Mouse (Mus musculus) cerebellum, adult (tissue): ENCODE data around the gene Slc6a1.
A peak's percentile ranks its signal among the peaks of the same experiment; 100 is the strongest.

Source experiments
- ATAC-seq: cut with Nextera tagmentation; 2 replicates; pipeline ENCODE4 v1.9.2; 2017; ENCODE audit warnings: mild to moderate bottlenecking, moderate library complexity, mixed read lengths; ENCODE audit not compliant: insufficient number of reproducible peaks, low FRiP score, low TSS enrichment

The Slc6a1 gene

DNA sequence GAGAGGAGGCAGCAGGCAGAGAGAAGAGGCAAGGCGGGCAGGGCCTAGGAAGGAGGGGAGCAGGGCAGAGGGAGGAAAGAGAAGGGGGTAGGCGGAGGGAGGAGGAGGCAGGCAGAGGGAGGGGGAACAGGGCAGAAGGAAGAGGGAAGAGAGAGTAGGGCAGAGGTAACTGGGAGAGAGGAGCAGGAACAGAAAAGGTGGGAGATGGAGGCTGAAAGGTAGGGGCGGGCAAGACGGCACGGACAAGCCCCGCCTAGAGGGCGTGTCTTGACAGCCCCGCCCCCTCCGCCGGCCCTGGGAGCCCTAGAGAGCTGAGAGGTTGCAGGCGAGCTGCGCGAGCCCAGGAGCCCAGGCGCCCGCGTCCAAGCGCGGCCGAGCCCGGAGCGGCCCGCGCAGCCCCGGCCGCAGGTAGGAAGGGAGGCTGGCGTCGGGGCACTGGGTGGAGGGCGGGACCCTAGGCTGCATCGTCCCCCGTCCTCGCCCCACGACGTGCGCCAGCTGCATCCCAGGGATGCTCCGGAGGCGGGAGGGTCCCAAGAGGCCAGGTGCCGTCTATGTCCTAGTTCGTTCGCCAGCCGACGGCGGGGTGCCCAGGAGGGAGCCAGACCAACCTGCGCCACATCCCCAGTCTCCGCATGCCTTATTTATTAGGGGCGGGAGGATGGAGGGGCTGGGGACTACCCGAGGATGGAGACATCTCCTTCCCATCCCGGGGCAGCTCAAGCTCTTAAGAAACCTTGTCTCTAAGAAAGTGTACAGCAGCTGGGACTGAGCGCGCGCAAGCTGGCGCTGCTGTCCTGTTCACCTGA, at the start of gene Slc6a1:
Gene Slc6a1 (plus strand): TSS at position 167 of the 809 bp plus-strand sequence.
- no peak for ATAC-seq

DNA sequence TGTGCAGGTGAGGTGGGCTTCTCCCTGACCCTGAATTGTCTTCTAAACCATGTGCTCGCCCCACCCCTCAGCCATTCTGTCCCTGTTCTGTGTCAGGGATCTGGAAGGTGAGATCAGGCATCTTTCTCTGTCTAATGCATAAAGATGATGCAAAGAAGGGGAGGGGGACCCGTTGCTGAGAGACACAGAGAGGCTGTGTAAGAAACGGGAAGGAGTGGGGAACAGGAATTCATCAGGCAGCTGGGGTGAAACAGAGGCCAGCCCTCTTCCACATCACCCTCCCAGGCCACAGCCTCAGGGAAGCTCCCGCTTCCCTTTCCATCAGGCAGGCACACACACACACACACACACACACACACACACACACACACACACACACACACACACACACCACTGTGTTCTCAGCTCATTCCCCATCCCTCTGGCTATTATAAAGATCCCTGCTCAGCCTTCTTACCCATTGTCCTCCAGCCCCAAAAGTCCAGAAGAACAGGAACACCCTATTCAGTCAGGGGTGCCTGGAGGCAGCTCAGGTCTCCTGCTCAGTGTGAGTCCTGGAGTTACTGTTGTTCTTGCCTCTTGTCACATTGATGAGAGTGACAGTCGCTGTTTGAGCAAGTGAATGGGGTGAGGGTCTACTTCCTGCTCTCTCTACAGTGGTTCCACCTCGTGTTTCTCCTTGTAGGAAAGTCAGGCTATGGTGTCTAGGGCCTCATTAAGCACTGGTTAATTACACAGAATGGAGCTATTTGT, 43.4 kb upstream of the Slc6a1 start:
- no peak for ATAC-seq

DNA sequence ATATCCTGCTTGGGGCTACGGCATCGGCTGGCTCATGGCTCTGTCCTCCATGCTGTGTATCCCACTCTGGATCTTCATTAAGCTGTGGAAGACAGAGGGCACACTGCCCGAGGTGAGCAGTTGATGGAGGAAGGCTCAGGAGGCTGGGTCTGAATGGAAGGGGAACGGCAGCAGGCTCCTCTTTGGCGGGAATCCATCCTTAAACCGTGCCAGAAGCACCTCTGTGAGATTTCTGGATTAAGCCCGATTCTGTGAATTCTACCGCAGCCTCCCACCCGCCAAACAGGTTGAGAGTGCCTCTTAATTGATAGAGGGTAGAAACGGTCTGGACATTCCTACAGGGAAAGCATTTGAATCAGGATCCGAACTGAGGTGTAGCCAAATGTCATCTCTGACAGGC, 36.8 kb upstream of the Slc6a1 start:
- ATAC-seq = no peak

DNA sequence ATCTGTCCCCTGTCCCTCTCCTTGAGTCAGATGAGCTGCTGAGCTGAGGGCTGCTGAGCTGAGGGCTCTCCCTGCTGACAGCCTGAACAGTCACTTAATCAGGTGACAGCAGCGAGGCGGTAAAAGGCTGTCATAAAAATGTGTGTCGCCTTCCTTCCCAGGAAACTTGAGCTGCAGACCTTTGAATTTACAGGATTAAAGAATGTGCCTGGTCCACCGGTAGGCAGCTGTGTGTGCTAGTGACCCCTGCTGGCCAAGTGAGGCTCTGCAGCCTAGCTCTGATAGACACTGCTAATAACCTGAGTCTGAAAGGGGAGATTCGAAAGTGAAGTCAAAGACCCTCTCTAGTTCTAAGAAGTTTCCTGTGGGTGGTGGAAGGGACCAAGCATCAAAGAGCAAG, 32.1 kb upstream of the Slc6a1 start:
- 0 out of 2 replicates have a peak, but pooled peaks have one; percentile 51 for ATAC-seq

DNA sequence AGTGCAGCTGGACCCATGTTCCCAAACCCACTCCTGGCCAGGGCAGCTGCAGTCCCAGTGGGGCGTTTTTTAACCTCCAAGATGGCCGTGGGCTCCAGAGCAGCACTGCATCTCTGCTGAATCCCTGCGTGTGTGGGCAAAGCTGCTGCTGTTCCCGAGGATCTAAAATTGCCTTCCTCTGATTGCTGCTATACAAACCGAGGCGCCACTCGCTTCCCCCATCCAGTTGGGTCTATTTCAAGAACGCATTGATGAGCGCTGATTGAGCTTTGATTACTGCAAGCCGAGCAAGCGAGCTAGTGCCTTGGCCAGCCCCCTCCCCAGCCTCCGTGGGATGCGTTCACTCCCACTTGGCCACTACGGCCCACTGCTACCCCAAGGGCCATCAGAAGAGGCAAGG, 27.5 kb upstream of the Slc6a1 start:
- no peak for ATAC-seq

DNA sequence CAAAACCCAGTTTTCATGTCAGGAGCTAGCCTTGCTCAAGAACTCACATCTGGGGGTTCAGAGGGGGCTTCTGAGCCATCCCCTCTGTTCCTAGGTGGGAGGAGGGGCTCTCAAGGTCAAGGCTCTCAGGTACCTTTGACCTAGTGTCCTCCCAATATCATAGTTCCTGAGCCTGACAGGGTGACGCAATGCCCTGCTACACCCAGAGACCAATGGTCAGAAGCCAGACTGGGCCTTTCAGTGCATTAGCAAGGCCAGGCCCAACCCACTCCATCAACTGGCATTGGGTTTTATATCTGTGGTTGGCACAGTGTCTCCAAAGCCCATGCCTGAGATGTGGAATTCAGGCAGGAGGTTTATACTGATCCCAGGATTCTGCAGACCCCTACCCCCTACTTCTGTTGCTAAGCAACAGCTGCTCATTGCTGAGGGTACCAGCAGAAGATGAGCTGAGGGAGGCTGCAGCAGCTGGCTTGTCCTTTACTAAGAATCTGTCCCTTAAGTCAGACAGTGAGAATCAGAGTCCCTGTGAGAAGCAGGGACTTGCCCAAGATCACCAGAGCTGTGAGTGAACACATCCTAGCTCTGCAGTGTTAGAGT, 24.6 kb upstream of the Slc6a1 start:
- ATAC-seq = no peak

DNA sequence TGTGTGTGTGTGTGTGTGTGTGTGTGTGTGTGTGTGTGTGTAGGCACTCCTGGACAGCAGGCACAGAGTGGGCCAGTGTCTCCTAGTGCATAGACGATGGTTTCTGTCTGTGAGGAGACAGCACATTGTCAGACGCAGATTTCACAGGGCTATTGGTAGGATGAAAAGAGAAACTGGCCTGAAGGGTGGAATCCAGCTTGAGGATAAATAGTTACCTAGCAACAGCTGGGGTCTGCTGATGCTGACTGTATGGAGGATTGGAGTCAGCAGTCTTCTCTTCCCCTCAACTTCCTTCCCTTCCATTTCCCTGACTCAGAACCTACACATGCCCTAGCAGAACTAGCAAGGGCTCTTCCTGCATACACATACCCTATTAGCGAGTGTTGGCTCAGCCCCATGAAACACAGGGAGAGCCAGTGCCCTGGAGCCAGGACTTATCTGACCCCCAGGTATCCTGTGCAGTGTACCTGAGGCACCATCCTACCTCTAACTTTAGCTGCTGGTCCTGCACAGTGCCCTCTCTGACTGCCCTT, 23.7 kb upstream of the Slc6a1 start:
- no peak for ATAC-seq

DNA sequence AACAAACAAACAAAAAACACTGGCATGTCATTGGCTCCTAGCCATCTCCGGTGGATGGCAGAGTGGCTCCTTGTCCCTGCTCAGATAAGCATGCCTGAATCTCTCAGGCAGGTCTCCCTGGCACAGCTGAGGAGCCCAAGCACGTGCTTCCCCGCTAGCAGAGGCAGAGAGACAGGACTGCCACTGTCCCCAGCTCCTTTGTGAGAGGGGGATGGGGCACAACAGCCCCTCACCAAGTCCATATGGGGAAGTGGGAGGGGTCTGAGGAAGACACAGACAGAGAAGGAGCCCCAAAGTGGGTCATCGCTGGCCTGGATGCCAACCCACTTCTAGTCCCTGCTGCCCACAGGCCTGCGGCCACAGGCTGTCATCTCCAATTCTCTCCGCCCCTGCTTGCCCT, 20.8 kb upstream of the Slc6a1 start:
- ATAC-seq = no peak

DNA sequence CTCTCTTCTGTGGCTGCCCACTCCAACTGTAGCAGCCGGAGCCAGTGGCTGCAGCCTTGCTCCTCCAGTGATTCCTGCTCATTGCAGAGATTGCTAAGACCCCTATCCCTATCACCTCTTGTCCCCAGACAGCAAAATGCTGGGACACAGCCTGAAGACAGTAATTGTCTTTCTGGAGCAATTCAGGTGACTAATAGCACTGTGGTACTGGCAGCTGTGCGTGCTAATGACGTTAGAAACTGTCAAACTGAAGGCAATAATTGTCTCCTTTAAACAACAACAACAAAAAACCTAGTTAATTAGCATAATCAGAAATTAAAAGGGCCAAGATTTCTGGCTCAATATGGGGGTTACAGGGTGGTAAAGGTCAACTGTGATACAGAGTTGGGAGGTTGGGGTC, 18.4 kb upstream of the Slc6a1 start:
- no peak for ATAC-seq

DNA sequence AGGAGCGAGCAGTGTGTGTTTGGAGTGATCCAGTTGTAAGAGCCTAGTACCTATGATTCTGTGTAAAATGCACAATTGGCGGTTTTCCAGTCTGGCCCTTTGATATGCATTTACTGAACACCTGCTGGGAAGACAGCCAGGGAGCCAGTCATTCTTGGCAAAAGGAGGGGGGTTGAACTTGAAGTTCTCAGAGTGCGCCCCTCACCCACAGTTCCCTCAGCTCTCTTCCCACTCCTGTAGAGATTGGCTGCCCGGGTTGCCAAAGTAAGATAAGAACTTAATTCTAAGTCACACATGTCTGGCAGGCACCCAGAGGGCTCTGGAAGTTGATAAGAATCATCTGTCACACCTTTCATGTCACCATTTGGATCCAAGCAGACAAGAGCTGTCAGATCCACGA, 18.0 kb upstream of the Slc6a1 start:
- ATAC-seq = no peak

DNA sequence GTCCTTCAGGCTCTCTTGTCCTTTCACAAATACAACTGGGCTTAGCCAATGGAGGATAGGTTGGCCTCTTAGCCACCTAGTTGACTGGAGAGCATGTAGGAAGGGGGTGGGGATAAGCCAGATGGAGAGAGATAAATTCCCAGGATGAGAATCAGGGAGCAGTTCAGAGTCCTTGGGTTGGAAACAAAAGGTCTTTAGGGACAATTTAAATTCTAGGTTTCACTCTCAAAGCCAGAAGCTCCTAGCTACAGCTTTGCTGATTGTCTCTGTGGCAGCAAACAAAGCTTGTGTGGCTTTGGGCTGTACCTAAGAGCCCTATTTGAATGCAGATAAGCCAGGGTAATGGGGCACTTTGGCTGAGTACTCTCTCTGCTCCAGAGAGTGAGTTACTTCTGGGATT, 16.2 kb upstream of the Slc6a1 start:
- no peak for ATAC-seq

DNA sequence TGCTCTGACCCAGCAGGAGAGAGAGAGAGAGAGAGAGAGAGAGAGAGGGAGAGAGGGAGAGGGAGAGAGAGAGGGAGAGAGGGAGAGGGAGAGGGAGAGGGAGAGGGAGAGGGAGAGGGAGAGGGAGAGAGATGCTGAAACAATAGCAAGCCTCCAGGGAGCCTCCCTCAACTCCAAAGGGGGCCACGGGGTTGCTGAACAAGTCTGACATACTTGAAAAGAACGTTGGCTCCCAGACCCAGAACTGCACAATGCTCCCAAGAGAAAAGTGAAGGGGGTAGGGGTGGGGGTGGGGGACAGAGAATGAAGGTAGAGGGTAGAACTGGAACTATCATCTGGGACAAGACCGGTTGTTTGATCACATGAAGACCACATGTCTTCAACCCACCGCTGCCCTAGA, 14.5 kb upstream of the Slc6a1 start:
- no peak for ATAC-seq

DNA sequence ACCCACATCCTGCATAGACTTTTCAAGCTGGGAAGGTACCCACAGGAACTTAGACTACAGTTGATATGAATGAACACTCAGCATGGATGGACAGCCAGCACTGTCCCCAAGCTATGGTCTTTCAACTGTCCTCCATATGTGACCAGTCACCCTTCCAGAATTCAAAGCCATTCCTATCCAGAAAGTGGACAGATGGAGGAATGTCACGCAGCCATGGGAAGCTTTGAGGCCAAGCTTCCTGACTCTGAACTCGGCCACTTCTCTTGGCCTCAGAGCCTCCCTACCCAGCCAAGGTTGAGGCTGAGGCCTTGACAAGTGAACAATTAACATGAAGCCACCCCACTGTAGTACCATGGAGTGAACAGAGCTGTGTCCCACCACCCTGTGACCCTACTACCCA, 12.8 kb upstream of the Slc6a1 start:
- ATAC-seq = 0 out of 2 replicates have a peak, but pooled peaks have one; percentile 13

DNA sequence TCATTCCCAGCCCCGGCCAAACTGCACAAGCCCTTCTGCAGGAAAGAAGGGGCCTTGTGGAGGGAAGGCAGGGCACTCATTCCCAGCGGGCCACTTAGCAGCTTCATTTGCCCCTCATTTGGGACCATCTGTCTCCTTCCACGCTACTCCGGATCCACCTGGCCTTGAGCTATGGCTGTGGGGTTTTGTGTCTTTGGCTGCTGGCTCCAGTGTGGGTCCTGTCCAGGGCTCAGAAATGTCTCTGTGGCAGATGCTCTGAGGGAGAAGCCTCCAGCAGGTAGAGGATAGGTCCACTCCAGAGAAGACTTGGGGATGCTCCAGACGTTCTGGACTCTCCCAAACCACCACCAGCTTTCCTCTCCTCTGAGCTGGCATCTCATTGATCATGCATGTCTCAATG, 11.6 kb upstream of the Slc6a1 start:
- ATAC-seq = peak; percentile 39; the same call in 1 of the 2 replicates

DNA sequence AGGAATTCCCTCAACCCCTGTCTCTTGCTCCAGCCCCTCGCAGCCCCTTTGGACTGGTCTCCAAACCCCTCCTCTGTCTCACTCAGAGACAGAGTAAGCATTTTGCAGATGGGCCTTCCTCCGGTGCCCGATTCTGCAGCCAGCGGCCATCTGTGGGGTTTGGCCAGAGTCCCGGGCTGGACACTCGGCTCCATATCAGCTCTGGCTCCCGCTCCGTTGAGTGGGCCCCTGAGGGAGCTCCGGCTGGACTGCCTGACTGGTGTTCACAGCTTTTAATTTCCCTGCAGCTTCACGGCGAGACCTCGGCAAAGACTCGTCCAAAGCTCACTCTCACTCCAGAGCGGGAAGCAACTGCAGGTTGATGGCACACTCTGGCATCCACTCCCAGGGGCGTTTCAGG, 10.2 kb upstream of the Slc6a1 start:
- ATAC-seq = peak; percentile 33; the same call in 1 of the 2 replicates

DNA sequence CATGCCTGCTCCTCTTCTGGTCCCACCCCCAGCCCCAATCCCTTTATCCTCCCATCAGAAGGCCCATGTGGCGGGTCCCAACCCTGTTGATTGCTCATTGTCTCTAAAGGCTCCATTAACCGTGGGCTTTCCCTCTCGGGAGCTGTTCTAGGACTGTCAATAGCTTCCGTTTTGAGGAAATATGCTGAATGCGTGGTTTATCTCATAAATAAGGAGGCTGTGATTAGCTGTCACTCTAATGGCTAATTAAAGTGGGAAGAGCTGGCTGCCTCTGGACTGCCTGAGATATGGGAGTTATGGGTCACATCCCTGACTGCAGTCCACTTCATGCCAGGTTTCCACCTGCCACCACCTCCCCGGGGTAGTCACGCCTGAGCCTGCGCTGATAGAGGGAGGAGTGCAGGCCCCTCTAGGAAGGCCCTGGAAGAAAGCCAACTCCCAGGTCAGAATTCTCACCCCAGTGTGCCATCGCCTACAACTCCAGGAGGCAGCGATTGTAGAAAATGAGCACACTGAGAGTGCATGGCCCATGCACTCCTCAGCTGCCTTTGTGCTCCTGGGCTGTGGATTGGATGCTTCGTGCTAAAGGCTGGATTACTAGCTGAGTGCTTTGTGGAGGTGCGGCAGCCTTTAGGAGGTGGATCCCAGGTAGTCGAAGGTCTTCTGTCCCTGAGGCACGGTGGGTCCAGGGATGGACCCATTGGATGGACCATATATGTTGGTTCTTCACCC, 8.3 kb upstream of the Slc6a1 start:
- ATAC-seq = no peak

DNA sequence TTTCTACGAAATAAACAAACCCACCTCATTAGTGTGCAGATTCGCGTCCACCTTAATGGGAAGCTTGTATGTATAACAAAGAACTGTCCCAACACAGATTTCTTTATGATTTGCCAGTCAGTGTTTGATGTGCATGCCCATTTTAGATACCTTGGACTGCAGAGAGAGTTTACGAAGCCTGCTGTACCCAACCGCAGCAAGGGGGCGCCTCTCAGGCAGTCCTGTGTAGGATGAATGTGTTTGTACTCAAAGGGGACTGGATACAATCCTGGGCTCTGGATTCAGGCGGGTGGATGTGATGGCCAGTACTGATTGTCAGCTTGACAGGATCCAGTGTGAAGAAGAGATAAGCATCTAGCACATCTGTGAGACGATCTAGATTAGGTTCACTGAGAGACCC, 6.6 kb upstream of the Slc6a1 start:
- no peak for ATAC-seq

DNA sequence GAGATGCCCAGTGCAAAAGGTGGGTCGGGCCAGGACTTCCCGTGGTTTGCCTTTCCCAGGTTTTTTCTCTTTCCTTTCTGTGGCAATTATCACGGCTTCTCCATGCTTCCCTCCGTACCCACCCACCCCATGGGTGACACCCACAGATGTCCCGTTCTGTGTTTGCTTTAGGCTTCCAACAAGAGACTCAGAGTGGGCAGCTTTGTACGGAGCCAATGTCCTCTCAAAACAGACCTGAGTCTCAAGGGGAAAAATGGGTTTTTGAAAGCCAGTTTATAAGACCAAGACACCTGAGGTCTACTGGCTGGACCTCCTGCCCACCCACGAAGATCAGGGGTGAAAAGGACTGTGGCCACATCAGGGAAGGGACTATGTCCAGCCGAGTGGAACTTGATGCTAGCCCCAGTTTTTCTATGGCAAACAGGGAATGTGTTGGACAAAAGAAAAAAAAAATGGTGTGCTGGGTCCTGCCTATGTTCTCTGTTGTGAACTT, 889 bp downstream of the Slc6a1 start:
- no peak for ATAC-seq

DNA sequence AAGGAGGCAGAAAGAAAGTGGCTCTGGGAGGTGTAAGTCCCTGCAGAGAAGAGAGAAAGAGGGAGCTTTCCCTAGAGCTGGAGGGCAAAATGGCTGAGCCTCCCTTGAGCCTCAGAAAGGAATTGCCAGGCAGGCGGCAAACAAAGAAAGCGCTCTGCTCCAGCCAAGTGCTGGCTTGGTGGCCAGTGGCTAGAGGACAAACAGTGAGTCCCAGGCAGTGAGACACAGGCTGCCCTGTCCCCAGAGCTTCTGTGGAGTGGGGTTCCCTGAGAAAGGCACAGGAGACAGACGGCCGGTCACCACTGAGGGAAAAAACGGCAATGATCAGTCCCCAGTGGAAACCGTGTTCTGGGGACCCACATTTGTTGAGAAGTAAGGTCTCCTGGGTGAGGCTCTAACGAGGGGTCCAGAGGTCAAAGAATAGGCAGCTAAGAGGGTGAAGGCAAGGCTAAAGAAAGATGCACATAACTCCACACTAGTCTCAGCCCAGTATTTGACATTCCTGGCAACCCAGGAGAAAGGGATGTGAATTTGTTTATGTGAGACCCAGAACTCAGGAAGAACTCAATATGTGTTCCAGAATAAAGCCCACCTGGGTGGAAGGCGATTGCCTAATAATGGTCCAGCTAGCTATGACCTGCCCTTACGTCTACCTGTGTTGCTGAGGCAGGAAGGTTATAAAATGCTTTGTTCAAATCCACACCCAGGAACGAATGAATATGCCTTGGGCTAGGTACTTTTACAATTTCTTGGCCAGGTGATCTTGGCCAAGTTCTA, 1.7 kb downstream of the Slc6a1 start:
- no peak for ATAC-seq
